Mouse (Mus musculus): Measurements from ENCODE around the gene Gm10153.
A peak's percentile ranks its signal among the peaks of the same experiment; 100 is the strongest.
"Not testable (repeated sequence)": the region's sequence is repeated elsewhere in the genome, so short reads cannot be mapped to it uniquely, and the experiment has no call there.

Gene Gm10153

DNA sequence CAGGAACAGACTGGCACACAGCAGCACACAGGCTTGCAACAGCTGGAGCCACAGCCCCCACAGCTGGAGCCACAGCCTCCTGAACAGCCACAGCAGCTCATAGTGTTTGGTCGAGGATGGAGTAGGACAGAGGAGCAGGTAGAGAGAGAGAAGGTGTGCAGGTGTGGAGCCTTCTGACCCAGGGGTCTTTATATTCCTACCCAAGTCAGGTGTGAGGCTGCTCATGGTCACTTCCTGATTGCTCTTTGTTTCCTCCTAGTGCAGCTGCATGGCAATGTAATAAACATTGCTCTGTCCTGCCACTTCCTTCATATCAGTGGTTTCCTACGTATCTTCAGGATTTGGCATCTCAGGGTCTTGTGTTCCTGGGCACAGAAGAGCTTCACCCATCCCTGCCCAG is at the start of gene Gm10153:
Gm10153 (minus strand) TSS at position 101 of the 400 bp plus-strand sequence.
- DNase-seq, result no peak

GRCm38 (mm10) chr7:142231540-142231939 is 41.4 kb upstream of the Gm10153 start:
- DNase-seq, result no peak

GRCm38 (mm10) chr7:142229871-142230270 is 39.7 kb upstream of the Gm10153 start, which contains the start of gene Krtap5-5:
TSS of gene Krtap5-5 (minus strand) at chr7:142229971.
- not testable (repeated sequence) for DNase-seq

DNA sequence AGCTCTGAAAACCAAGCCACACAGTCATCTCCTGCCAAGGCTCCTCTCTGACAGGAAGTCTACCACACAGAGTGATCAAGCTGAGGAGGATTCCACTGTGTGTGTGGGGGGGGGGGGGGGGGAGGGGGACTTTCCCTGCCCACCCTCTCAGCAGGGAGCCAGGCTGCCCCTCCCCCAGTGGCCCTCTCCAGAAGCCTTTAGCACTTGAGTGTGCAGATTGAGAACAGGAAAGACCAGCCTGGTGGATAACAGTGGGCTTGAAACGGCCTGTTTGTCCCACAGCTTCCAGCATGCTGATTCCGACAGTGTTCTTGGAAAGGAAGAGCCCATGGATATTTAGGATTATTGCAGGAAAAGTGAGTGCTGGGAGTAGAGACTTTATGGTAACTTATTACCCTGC is 34.3 kb upstream of the Gm10153 start:
- DNase-seq, result no peak

GRCm38 (mm10) chr7:142212136-142212535 is 21.9 kb upstream of the Gm10153 start:
- DNase-seq, result not testable (repeated sequence)

GRCm38 (mm10) chr7:142211559-142211958 is 21.4 kb upstream of the Gm10153 start, which contains the start of gene Gm7579:
TSS of gene Gm7579 (plus strand) at chr7:142211859.
- no peak for DNase-seq

- DNase-seq, result not testable (repeated sequence)
These were observed 16.7 kb upstream of the Gm10153 start for GRCm38 (mm10) chr7:142206891-142207290.

DNA sequence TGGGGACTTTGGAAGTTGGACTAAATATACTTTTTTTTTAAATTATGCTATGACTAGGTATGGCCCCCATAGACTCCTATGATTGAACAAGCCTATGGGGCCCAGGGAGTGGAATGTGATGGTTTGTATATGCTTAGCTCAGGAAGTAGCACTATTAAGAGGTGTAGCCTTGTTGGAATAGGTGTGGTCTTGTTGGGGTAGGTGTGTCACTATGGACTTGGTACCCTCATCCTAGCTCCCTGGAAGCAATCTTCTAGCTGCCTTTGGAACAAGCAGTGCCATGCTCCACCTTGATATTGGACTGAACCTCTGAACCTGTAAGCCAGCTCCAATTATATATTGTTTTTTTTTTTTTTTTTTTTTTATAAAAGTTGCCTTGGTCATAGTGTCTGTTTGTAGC is 15.3 kb upstream of the Gm10153 start:
- DNase-seq, result no peak

- DNase-seq, result no peak
These were observed 10.9 kb upstream of the Gm10153 start, which contains the start of gene Krtap5-3 for GRCm38 (mm10) chr7:142201064-142201463. TSS of gene Krtap5-3 (plus strand) at chr7:142201364.

DNA sequence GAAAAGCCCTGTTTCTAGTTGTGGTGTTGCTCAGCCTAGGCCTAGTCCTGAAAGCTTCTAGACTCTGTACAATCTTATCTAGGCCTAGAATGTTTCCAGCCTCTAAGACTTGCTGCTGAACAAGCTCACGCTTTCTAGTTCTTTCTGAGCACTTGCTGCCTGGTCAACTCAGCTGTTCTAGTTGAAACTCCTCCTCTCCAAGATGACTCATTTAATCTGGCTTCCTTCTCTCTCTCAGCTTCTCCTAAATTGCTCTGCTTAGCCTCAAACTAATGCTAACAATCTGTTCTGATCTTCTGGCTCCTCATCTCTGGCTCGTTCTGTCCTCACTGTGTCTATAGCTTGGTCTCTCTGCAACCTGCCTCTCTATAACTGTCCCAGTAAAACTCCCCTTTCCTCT is 8.6 kb upstream of the Gm10153 start:
- no peak for DNase-seq

GRCm38 (mm10) chr7:142188156-142188555 is 2.0 kb downstream of the Gm10153 start:
- no peak for DNase-seq

- DNase-seq, result no peak
These were observed 9.2 kb downstream of the Gm10153 start for GRCm38 (mm10) chr7:142181021-142181420.

- no peak for DNase-seq
These were observed 11.5 kb downstream of the Gm10153 start for GRCm38 (mm10) chr7:142178685-142179084.

DNA sequence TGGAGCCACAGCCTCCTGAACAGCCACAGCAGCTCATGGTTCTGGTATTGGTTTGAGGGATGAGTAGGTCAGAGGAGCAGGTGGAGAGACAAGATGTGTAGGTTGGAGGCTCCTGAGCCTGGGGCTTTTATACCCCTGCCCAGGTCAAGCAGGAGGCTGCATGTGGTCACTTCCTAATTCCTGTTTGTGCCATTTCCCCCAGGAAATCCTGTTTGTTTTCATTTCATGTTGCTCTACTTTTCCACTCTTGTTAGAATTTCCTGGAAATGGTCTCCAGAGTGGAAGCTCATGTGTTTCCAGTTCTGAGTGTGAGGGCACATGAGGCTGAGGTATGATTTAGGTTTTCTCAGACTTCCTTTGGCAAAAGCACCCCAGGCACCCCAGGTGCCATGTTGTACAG is 14.3 kb downstream of the Gm10153 start, which contains the start of gene Krtap5-2:
Krtap5-2 (minus strand) TSS at position 101 of the 400 bp plus-strand sequence.
- DNase-seq, result not testable (repeated sequence)

DNA sequence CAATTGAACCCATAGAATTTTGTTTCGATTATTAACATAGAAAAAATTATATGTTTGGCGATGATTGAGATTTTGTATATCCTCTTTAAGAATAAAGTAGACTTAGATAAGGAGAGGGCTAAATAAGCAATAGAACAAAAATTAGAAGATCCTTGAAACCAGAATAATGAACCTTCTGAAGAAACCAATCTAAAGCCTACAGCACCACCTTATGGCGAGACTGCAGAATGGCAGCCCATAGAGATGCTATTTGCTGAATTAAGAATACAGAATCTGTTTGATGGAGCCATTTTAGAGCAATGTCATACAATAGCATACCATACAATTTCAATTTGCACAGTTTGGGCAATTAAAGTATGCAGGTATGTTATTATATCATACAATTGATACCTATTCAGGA is 20.4 kb downstream of the Gm10153 start:
- DNase-seq, result no peak

GRCm38 (mm10) chr7:142165639-142166038 is 24.6 kb downstream of the Gm10153 start, which contains the start of gene Gm4553:
TSS of gene Gm4553 (minus strand) at chr7:142165739.
- not testable (repeated sequence) for DNase-seq

DNA sequence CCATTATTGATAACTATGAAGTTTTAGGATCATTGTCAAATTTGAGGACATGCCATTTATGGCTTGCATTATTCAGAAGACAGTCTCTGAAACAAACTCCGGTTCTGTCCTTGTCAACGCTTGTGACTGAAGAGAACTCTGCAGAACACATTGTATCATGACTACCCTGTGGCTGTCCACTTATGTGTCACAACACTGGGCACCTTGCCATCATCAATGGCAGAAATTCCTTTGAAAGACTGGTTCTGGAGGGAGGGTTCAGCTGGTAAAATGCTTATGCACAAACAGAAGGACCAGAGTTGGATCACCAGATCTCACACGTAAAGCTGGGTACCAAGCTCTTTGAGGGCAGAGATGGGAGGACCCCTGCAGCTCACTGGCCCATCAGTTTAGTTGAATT is 30.8 kb downstream of the Gm10153 start:
- DNase-seq, result no peak

- DNase-seq, result not testable (repeated sequence)
These were observed 33.2 kb downstream of the Gm10153 start, which contains the start of gene Gm29735 for GRCm38 (mm10) chr7:142157013-142157412. TSS of gene Gm29735 (minus strand) at chr7:142157113.

- no peak for DNase-seq
These were observed 34.9 kb downstream of the Gm10153 start for GRCm38 (mm10) chr7:142155308-142155707.

DNA sequence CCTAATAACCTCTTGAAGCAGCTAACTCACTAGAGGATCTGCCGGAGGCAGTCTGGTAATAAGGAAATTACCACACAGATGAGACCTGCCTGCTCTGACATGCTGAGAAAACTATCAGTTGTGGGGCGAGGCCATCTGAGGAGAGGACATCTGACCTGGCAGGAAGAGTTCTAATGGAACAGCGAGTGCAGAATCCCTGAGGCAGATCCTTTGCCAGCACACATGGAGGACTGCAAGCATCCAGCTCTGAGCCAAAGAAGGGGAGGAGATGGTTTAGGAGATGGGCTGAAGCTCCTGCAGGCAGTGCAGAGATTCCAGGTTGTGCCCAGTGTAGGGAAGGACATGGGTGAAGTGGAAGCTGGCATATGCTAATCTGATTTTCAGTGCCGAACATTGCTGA is 38.0 kb downstream of the Gm10153 start:
- DNase-seq, result peak; percentile 4

- DNase-seq, result no peak
These were observed 41.6 kb downstream of the Gm10153 start for GRCm38 (mm10) chr7:142148633-142149032.

DNA sequence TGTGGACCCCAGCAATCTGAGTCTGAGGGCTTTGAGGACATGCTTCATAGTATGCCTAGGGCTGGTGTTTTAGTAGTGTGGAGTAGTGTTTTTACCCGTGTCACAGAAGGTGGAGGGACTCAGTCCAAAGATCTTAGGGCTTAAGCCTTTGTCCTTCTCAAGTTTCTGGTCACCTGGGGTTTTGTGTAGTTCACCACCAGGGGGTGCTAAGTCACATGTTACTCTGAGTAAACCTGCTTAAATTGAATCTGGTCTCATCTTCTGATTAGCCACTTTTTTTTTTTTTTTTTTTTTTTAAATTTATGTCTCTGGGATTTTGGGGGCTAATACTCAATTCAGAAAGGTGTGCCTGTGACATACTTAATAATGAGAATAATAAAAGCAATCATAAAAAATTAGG is 44.2 kb downstream of the Gm10153 start:
- DNase-seq, result no peak

DNA sequence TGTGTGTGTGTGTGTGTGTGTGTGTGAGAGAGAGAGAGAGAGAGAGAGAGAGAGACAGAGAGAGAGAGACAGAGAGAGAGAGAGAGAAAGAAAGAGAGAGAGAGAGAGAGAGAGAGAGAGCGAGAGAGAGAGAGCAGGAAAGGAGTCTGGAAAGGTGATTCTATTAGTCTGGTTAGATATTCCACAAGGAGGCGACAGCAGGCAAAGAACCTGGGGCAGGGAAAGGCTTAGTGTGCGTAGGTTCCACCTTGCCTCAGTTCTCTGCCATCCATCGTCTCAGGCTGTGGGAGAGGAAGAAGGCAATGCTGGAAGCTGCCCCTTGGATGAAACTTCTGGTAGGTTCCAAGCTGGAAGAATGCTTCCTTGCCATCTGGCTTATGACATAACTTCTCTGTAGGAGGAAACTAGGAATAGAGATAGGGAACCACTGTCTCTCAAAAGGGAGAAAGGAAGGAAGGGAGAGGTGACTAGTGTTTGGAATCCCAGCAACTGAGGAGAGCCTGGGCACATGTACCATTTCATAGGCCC is 44.7 kb downstream of the Gm10153 start:
- no peak for DNase-seq

DNA sequence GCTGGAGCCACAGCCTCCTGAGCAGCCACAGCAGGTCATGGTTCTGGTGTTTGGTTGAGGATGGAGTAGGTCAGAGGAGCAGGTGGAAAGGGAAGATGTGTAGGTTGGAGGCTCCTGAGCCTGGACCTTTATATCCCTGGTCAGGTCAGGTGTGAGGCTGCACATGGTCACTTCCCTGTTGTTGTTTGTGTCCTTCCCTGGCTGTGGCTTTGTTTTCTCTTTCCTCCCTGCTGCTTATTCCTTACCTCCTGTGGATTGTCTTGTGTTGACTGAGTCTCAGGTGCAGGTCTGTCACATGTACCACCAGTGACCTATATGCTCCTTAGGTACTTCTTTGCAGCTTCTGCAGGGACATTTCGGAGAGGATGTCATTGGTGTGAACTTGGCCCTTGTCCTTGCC is 45.7 kb downstream of the Gm10153 start, which contains the start of gene Gm45337:
Gm45337 (minus strand) TSS at position 101 of the 400 bp plus-strand sequence.
- no peak for DNase-seq

DNA sequence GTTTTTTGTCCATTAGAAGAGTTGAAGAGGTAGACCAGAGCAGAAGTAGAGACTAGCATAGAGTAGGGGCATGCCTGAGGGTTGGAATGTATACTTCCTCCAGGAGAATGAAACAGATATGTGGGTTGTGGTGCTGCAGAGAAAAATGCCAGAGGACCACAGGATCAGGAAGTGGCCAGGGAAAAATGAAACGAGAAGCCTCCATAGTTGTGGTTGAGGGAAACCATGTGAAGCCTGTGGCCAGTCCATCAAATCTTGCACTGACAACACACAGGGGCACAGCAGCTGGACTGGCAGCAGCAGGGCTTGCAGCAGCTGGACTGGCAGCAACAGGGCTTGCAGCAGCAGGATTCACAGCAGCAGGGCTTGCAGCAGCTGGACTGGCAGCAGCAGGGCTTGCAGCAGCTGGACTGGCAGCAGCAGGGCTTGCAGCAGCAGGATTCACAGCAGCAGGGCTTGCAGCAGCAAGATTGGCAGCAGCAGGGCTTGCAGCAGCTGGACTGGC is 46.6 kb downstream of the Gm10153 start:
- not testable (repeated sequence) for DNase-seq
